Mouse (Mus musculus) liver, embryonic 11.5 days (tissue): Measurements from ENCODE around the gene Cela1. TPM values are rescaled to one million over a fixed set of nuclear protein-coding genes. Genes with fewer than 3 reads are reported as not detected.

Source experiments
- ATAC-seq: fragments of 200-750 bp; cut with Nextera tagmentation; replicated peaks from 2 replicates; pipeline ENCODE4 v1.8.0; 2017; ENCODE audit warnings: moderate number of reproducible peaks, mild to moderate bottlenecking, moderate TSS enrichment, moderate library complexity; ENCODE audit not compliant: low FRiP score
- DNase-seq: peaks from one replicate; pipeline ENCODE4 v3.0.0-alpha.2; 2017; ENCODE audit warnings: low spot score
- H3K27ac ChIP-seq: fragments of 300-500 bp; sonication (generic); 2 replicates; pipeline ENCODE4 v1.5.1; 2014; ENCODE audit warnings: mild to moderate bottlenecking, low read depth, low read length, control low read depth
- H3K27me3 ChIP-seq: fragments of 300-500 bp; sonication (generic); replicated peaks from 2 replicates; pipeline ENCODE4 v1.6.1; 2014; ENCODE audit warnings: low read length, mixed read lengths; ENCODE audit not compliant: control insufficient read depth, insufficient read depth
- H3K36me3 ChIP-seq: fragments of 300-500 bp; sonication (generic); 2 replicates; pipeline ENCODE4 v1.6.1; 2014; ENCODE audit warnings: mild to moderate bottlenecking, low read length, moderate library complexity, mixed read lengths; ENCODE audit not compliant: control insufficient read depth, insufficient read depth
- H3K4me1 ChIP-seq: fragments of 300-500 bp; sonication (generic); replicated peaks from 2 replicates; pipeline ENCODE4 v1.6.1; 2014; ENCODE audit warnings: low read length, mixed read lengths; ENCODE audit not compliant: control insufficient read depth, insufficient read depth
- H3K4me2 ChIP-seq: fragments of 300-500 bp; sonication (generic); 2 replicates; pipeline ENCODE4 v1.6.1; 2014; ENCODE audit warnings: mild to moderate bottlenecking, control low read depth, moderate library complexity
- H3K4me3 ChIP-seq: fragments of 300-500 bp; sonication (generic); 2 replicates; pipeline ENCODE4 v1.5.1; 2014; ENCODE audit warnings: low read depth, low read length, control low read depth
- H3K9ac ChIP-seq: fragments of 300-500 bp; sonication (generic); 2 replicates; pipeline ENCODE4 v1.6.1; 2014; ENCODE audit warnings: low read depth, low read length, control low read depth
- H3K9me3 ChIP-seq: fragments of 300-500 bp; sonication (generic); 2 replicates; pipeline ENCODE4 v1.6.1; 2016; ENCODE audit warnings: low read length, inconsistent platforms, mixed read lengths; ENCODE audit not compliant: control insufficient read depth
- WGBS: fragments of 180-500 bp; shearing (Covaris S2); extraction: QIAGEN DNeasy Blood & Tissue Kit; methylation state at CpG from one replicate; pipeline ENCODE4 v1.1.7; 2014; 5-methylcytosine and 5-hydroxymethylcytosine counted together
- polyA plus RNA-seq: library from polyadenylated mRNA; unstranded; fragments of >200 nt; fragmentation: Nextera tagmentation; extraction: Ambion mirVana; gene quantifications from 2 replicates; pipeline ENCODE4 v1.2.1, GENCODE M21; 2014

Gene Cela1
- polyA plus RNA-seq, 1 experiment from 2014 or later = 13.7 TPM

GRCm38 (mm10) chr15:100715399-100715993, 27.8 kb upstream of the Cela1 start:
- Histone ChIP-seq H3K27me3 (no peaks in the 10 kb centered on the region), H3K4me1 (no peaks in the 10 kb centered on the region), H3K36me3 (no peaks in the 10 kb centered on the region), H3K4me3 (no peak overlapping the region), H3K9ac (no peak overlapping the region), H3K9me3 (no peaks in the 10 kb centered on the region), H3K27ac (no peak overlapping the region), H3K4me2 (no peak overlapping the region)
- WGBS = 82% methylated on average over 9 of the region's 9 CpGs
- DNase-seq = no peak
- no peak for ATAC-seq

DNA sequence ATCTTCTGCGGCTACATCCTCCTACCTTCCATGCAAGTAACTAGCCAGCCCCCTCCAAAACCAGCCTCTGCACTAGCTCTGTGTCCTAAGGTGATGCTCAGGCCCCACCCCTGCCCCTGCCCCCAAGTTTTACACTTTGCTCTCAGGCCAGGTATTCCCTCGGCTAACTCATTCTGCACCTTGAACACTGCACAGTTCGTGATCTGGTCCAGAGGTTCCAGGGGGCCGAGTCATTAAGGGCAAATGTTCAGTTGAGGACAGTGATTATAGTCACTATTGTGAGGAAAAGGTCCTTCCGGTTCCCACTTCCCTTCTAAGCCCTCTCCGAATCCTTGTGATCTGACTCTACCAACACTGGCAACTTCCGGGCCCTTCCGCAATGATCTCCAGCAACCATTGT, 26.7 kb upstream of the Cela1 start:
- H3K27ac ChIP-seq = no peak overlapping the region
- 84% methylated on average over 8 of the region's 8 CpGs for WGBS
- H3K36me3 ChIP-seq = no peaks in the 10 kb centered on the region
- H3K9ac ChIP-seq = no peak overlapping the region
- H3K9me3 ChIP-seq = no peaks in the 10 kb centered on the region
- ATAC-seq (no peak), DNase-seq (no peak)
- no peaks in the 10 kb centered on the region for H3K27me3 ChIP-seq
- no peaks in the 10 kb centered on the region for H3K4me1 ChIP-seq
- H3K4me3 ChIP-seq = no peak overlapping the region
- no peak overlapping the region for H3K4me2 ChIP-seq

- H3K4me1 ChIP-seq = peaks cover 8% of the 10 kb centered on the region
- no peak for ATAC-seq
- 69% methylated on average over 6 of the region's 6 CpGs for WGBS
- no peaks in the 10 kb centered on the region for H3K36me3 ChIP-seq
- no peaks in the 10 kb centered on the region for H3K9me3 ChIP-seq
- H3K4me3 ChIP-seq = no peak overlapping the region
- no peak overlapping the region for H3K9ac ChIP-seq
- peaks cover 2% of the 10 kb centered on the region; the same call in 1 of the 2 replicates for H3K27me3 ChIP-seq
- no peak overlapping the region for H3K4me2 ChIP-seq
- no peak overlapping the region for H3K27ac ChIP-seq
- no peak for DNase-seq
These were observed 23.1 kb upstream of the Cela1 start for GRCm38 (mm10) chr15:100710838-100711237.

DNA sequence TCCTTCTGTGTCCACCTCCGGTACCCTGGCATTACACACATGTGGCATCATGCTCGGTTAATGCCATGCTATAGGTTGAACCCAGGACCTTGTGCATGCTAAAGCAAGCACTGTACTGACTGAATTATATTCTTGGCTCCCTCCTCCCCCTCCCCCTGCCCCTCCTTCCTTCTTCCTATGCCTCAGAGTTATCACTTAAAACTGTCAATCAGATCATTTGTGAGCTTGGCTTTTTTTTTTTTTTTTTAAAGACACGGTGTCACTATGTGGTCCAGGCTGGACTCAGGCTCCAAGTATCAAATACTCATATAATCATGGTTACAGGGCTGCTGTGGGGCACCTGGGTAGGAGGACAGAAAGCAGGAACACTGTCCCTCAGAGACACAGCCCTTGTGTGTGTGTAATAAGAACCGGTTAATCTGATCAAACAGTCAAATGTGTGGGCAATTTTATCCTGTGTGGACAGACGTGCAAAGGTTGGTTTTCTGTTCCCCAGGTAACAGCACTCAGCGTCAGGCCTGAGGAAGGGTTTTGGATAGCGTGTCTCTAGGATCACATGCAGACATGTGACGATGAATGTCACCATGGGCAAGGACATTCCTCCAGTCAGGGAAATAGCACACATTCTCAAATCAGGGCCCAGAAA, 20.8 kb upstream of the Cela1 start:
- no peak overlapping the region for H3K4me2 ChIP-seq
- H3K27ac ChIP-seq = no peak overlapping the region
- no peak overlapping the region for H3K9ac ChIP-seq
- WGBS = 52% methylated on average over 8 of the region's 8 CpGs
- ATAC-seq = no peak
- no peaks in the 10 kb centered on the region for H3K36me3 ChIP-seq
- H3K4me3 ChIP-seq = no peak overlapping the region
- peaks cover 12% of the 10 kb centered on the region for H3K27me3 ChIP-seq
- no peaks in the 10 kb centered on the region for H3K9me3 ChIP-seq
- no peak for DNase-seq
- H3K4me1 ChIP-seq = peaks cover 12% of the 10 kb centered on the region

DNA sequence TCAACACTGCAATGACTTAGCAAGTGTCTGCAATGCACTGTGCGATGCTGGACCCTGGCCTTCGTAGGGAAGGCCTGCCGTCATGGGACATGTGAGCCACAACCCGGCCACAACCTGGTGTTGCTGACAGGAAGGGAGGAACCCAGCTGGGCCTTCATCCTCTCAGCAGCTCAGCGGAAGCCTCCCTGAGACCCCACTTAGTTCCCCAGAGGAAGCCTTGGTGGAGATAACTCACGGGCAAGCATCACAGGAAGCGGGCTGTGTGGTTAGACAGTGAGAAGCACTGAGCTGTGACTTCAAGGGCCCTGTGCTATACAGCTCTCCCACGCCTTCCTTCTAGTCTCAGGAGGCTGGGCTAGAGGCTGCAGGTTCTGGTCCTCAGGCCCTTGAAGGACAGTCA, 18.5 kb upstream of the Cela1 start:
- WGBS = 29% methylated on average over 8 of the region's 8 CpGs
- H3K9ac ChIP-seq = no peak overlapping the region

DNA sequence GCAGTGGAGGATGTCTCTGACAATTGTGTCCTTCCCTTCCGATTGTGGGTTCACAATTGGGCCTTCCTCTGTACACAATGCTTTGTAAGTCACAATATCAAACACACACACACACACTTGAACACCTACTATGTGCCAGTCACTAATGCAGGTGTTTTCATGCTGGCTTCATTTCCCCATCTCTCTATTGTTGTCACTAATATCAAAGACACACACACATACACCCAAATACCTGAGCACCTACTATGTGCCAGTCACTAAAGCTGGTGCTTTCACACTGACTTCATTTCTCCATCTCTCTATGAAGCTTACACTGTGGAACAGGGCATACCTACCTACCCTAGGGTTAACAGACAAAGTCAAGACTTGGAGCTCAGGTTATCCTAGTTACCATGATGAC, 17.7 kb upstream of the Cela1 start:
- peaks cover 22% of the 10 kb centered on the region for H3K4me1 ChIP-seq
- peaks cover 13% of the 10 kb centered on the region for H3K27me3 ChIP-seq
- no peaks in the 10 kb centered on the region for H3K9me3 ChIP-seq
- H3K4me2 ChIP-seq = no peak overlapping the region
- H3K36me3 ChIP-seq = no peaks in the 10 kb centered on the region
- no peak overlapping the region for H3K4me3 ChIP-seq
- WGBS = 79% methylated on average over 1 of the region's 1 CpGs
- ATAC-seq (no peak), DNase-seq (no peak)
- no peak overlapping the region for H3K9ac ChIP-seq
- H3K27ac ChIP-seq = no peak overlapping the region

More for the DNA sequence above, 18.5 kb upstream of the Cela1 start:
- no peak overlapping the region for H3K27ac ChIP-seq
- H3K4me1 ChIP-seq = peaks cover 15% of the 10 kb centered on the region
- no peaks in the 10 kb centered on the region for H3K36me3 ChIP-seq
- H3K9me3 ChIP-seq = no peaks in the 10 kb centered on the region
- no peak overlapping the region for H3K4me3 ChIP-seq
- DNase-seq = peak; percentile 46
- peaks cover 13% of the 10 kb centered on the region for H3K27me3 ChIP-seq
- no peak for ATAC-seq
- no peak overlapping the region for H3K4me2 ChIP-seq

DNA sequence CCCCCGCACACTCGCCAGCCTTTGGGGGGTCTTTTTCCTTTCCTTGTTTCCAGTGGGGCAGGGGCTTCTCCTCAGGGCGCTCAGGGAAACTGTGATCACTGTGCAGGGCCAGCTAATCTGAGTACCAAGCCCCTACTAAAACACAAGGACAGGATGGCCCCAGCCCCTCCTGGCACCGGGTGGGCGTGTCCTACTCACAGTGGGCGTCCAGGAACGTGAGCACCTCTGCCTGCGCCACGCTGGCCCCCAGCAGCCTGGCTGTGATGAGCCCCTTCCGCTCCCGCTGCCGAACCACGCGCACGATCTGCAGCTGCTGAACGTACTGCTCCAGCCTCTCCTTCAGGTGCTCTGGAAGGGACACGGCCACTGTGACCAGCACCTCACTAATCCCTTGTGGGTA, 16.2 kb upstream of the Cela1 start:
- no peaks in the 10 kb centered on the region for H3K9me3 ChIP-seq
- H3K9ac ChIP-seq = no peak overlapping the region
- DNase-seq (no peak), ATAC-seq (no peak)
- peaks cover 13% of the 10 kb centered on the region for H3K27me3 ChIP-seq
- H3K36me3 ChIP-seq = no peaks in the 10 kb centered on the region
- peak overlapping the region; percentile 41 for H3K4me2 ChIP-seq
- no peak overlapping the region for H3K4me3 ChIP-seq
- no peak overlapping the region for H3K27ac ChIP-seq
- H3K4me1 ChIP-seq = peaks cover 22% of the 10 kb centered on the region
- WGBS = 21% methylated on average over 17 of the region's 17 CpGs

GRCm38 (mm10) chr15:100701856-100702255, 14.1 kb upstream of the Cela1 start:
- ATAC-seq (no peak), DNase-seq (no peak)
- H3K4me1 ChIP-seq = peaks cover 18% of the 10 kb centered on the region
- H3K4me3 ChIP-seq = no peak overlapping the region
- no peak overlapping the region for H3K27ac ChIP-seq
- H3K36me3 ChIP-seq = no peaks in the 10 kb centered on the region
- H3K27me3 ChIP-seq = peaks cover 13% of the 10 kb centered on the region
- no peaks in the 10 kb centered on the region for H3K9me3 ChIP-seq
- WGBS = 60% methylated on average over 6 of the region's 6 CpGs
- H3K4me2 ChIP-seq = peak overlapping the region; percentile 11; the same call in 1 of the 2 replicates
- H3K9ac ChIP-seq = no peak overlapping the region

- no peak overlapping the region for H3K4me3 ChIP-seq
- H3K4me1 ChIP-seq = peaks cover 13% of the 10 kb centered on the region
- 0 out of 2 replicates have a peak overlapping the region, but pooled peaks have one; percentile 2 for H3K27ac ChIP-seq
- H3K4me2 ChIP-seq = peak overlapping the region; percentile 25; the same call in 1 of the 2 replicates
- DNase-seq = no peak
- H3K9ac ChIP-seq = no peak overlapping the region
- no peaks in the 10 kb centered on the region for H3K36me3 ChIP-seq
- no peak for ATAC-seq
- no peaks in the 10 kb centered on the region for H3K9me3 ChIP-seq
- 41% methylated on average over 10 of the region's 10 CpGs for WGBS
- peaks cover 11% of the 10 kb centered on the region for H3K27me3 ChIP-seq
These were observed 13.4 kb upstream of the Cela1 start for GRCm38 (mm10) chr15:100701108-100701507.
